Mouse (Mus musculus) kidney, adult 2 months (tissue): ENCODE measurements around the gene Hoxb5.

ENCODE experiments used
- CTCF ChIP-seq: fragments of 200-500 bp; conservative IDR thresholded peaks from 2 replicates; pipeline ENCODE4 v1.5.1; 2011; ENCODE audit warnings: low read depth, mild to moderate bottlenecking, control low read depth, low read length, moderate library complexity, mixed read lengths; ENCODE audit not compliant: insufficient read depth, insufficient read length
- POLR2A ChIP-seq: fragments of 200-500 bp; IDR thresholded peaks from one replicate; pipeline ENCODE4 v1.6.1; 2011; ENCODE audit warnings: low read depth, low read length, control low read depth

DNA sequence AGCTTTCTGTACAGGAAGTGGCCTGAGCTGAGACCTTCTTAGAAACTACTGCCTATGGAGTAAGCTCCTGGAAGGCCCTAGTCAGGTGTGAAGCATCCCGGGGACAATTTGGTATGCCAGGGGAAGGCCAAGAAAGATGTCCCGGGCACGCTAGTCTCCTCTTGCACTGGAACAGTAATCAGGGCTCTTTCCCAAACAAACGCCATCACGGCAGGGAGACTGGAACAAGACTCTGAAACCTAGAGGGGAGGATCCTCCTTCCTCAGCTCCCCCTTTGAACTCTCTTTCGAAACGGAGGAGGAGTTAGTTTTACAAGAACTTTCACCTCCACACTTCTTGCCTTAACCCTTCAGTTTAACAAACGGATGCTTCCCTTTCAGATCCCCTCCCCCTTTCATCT is 29.0 kb downstream of the Hoxb5 start:
- no peak for TF ChIP-seq CTCF
- TF ChIP-seq POLR2A = no peak
